Mouse (Mus musculus): ENCODE measurements at regions not wholly inside any gene's neighbourhood (a gene's known extent, or its start where the extent isn't known, plus 50 kb on each side); places are given as distances from the start of the nearest gene placed in this dataset.

DNA sequence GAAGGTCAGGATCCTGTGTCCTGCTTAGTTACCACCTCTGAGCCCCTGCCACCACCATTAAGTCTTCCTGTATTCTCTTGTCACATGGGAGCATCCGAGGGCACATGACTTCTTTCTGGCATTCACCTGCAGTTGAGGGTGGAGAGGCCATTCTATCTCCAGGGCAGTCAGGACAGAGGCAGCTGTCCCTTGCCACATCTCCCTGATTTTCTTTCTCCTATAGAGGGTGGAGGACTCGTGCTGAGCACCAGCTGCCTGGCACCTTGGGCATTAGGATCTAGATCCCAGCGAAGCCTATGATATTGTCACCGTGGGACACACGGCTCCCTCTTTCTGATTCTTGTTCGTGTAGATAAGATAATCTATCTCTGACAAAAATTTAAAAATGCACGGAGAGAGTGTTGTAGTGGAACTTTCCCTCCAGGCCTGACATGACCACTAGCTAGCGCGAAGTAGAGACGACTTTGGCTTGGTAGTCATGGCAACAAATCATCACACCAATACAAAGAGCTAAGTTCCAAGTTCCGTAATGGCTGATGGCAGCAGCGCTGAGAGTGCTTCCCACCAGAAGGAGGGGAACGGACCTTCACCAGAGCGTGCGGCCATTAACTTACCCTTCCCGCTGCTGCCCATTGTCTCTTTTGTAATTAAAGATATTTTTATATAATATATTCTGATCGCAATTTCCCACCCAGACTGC lies 137.7 kb downstream of the Ipmk start:
- DNase-seq (ENCODE audit: low spot score): peak; percentile 49

DNA sequence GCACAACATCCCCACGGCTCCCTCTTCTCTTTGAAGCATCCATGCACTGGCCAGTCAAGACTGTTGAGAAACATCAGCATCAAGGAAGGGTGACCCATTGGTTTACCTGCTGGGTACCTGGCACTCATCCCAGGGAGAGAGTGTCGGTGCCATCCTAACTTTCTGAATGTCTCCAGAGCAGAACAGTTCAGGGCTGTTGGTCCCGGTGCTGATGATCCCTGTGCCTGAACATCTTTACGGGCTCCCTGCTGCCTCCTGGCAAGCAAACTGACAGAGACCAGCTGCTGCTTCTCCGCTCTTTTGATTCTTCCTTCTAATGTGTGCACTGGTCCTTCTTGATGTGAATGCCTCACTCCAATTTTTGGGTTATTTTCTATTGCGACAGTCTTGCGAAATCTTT lies 142.2 kb downstream of the Ipmk start:
- DNase-seq (ENCODE audit: low spot score): no peak

- no peak for DNase-seq (ENCODE audit: low spot score)
Observed at GRCm38 (mm10) chr10:71502096-71502495, 154.5 kb downstream of the Ipmk start.

GRCm38 (mm10) chr10:71504219-71504618 lies 156.7 kb downstream of the Ipmk start:
- DNase-seq (ENCODE audit: low spot score): no peak

DNA sequence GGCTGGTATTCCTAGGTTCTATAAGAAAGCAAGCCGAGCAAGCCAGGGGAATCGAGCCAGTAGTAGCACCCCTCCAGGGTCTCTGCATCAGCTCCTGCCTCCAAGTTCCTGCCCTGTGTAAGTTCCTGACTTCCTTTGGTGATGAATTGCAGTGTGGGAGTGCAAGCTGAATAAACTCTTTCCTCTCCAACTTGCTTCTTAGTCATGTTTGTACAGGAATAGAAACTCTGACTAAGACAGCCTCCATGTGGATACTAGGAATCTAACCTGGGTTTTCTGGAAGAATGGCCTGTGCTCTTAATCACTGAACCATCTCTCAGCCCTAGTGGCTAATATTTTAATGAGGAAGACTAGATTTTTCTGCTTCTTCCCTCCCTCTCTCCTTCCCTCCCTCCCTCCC lies 177.7 kb downstream of the Ipmk start:
- DNase-seq (ENCODE audit: low spot score): no peak

- DNase-seq (ENCODE audit: low spot score): no peak
Observed at GRCm38 (mm10) chr10:71533759-71534158, 186.2 kb downstream of the Ipmk start.

DNA sequence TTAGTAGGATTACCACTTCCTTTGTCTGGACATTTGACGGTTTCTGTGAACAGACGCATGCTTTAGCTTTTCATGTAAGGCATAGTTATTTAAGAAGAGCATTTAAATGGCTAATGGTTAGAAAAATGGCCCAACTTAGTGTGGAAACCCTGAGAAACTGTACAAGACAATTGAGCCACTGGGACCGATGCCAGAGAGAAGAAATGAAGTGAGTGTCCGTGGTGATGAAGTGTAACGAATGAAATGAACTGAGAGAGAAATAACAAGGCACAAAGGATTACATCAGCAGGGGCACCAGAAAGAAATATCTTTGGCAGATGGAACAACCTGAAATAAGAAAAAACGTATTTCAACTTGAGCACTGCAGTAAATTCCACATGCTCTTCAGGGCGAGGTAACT lies 197.9 kb downstream of the Ipmk start:
- no peak for DNase-seq (ENCODE audit: low spot score)

- no peak for DNase-seq (ENCODE audit: low spot score)
Observed at GRCm38 (mm10) chr10:71546507-71546906, 198.9 kb downstream of the Ipmk start.

- DNase-seq (ENCODE audit: low spot score): no peak
Observed at GRCm38 (mm10) chr10:71583716-71584115, 236.2 kb downstream of the Ipmk start.

- no peak for DNase-seq (ENCODE audit: low spot score)
Observed at GRCm38 (mm10) chr10:71598515-71598914, 251.0 kb downstream of the Ipmk start.

GRCm38 (mm10) chr10:71613736-71614135 lies 266.2 kb downstream of the Ipmk start:
- DNase-seq (ENCODE audit: low spot score): no peak

- no peak for DNase-seq (ENCODE audit: low spot score)
Observed at GRCm38 (mm10) chr10:71617156-71617555, 269.6 kb downstream of the Ipmk start.

- DNase-seq (ENCODE audit: low spot score): no peak
Observed at GRCm38 (mm10) chr10:71646071-71646470, 298.5 kb downstream of the Ipmk start.

GRCm38 (mm10) chr10:71657525-71657924 lies 310.0 kb downstream of the Ipmk start:
- DNase-seq (ENCODE audit: low spot score): no peak

DNA sequence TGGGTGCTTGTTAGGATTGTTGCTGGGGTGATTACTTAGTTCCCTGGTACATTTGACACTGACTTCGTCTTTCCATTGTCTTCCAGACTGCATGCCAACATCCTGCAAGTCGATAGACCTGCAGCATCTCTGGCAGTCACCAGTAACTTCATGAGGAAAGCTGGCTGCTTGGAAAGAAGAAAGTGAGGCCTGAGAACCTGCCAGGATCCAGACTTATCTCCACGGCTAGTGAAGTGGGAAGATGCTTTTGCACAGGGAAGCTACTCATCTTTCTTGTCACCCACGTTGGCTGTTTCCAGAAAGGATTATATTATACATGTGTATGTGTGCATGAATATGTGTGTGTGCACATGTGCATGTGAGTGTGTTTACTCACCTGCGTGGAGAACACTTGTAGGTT lies 316.0 kb downstream of the Ipmk start:
- DNase-seq (ENCODE audit: low spot score): no peak

GRCm38 (mm10) chr10:71667160-71667571 lies 319.6 kb downstream of the Ipmk start:
- DNase-seq (ENCODE audit: low spot score): no peak

- DNase-seq (ENCODE audit: low spot score): no peak
Observed at GRCm38 (mm10) chr10:71679240-71679639, 331.7 kb downstream of the Ipmk start.

GRCm38 (mm10) chr10:71713456-71713855 lies 365.9 kb downstream of the Ipmk start:
- DNase-seq (ENCODE audit: low spot score): no peak

DNA sequence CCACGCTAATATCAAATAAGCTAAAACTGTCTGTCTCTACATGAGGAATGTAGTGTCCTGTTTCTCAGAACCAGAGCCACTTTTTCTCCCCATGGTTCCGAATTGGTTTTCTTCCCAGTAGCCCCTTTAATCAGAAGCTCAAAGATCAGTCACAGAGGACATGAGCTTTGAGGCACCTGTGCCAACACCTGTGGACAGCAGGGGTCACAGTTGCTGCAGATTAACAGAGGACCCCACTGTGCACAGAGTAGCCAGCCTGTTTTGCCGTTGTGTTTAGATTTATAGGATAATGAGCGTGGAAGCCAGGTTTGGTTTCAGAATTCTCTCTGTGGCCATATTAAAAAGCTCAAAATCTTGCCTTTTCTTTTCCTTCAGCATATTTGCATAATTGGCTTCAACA lies 380.2 kb downstream of the Ipmk start:
- DNase-seq (ENCODE audit: low spot score): no peak

DNA sequence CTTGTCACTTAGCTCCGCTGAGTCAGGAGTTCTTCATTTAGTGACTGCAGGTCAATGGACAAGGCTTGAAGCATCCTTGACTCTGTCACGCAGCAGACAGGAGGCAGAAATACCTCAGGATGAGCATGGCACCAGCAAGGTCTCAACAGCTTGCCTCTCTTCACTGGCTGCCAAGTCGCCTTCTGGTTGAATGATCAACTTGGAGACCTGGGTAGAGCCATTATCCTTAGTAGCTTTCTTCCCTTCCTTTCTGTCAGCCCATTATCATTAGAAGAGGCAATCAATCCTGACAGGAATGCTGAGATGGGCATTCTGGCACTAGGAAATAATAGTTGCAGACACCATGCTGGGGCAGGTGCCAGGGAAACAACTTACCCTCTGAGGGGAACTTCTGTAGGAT lies 386.3 kb downstream of the Ipmk start:
- DNase-seq (ENCODE audit: low spot score): no peak

- DNase-seq (ENCODE audit: low spot score): no peak
Observed at GRCm38 (mm10) chr10:71734481-71734880, 386.9 kb downstream of the Ipmk start.

DNA sequence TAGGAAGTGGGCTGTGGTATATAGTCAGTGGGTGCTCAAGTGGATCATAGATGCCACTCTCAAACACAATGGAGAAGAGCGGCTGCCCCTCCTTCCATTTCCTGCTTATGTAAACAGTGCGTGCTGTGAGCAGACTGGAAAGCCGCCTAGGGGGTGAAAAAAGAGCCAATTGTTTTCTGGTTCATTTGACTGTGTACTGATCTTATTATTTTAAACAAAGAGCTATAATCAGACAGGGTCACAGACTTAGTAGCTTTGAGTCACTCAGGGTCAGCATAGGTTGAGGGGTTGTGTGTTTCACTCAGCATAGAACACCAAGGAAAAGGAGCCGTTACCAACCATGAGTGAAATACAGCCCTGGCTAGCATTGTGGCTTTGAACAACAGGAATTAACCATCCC lies 390.7 kb downstream of the Ipmk start:
- DNase-seq (ENCODE audit: low spot score): peak; percentile 67

GRCm38 (mm10) chr10:71748557-71749493 lies 401.3 kb downstream of the Ipmk start:
- no peak for DNase-seq (ENCODE audit: low spot score)
